Mouse (Mus musculus) CH12.LX (cell line): ENCODE data around the gene Kctd3. TPM values are rescaled to one million over a fixed set of nuclear protein-coding genes. Genes with fewer than 3 reads are reported as not detected.

Source experiments
- DNase-seq: peaks from one replicate; pipeline ENCODE4 v3.0.0-alpha.2; 2013; ENCODE audit errors: extremely low read depth
- H3K27ac ChIP-seq: 2 replicates; pipeline ENCODE4 v1.5.1; 2012; ENCODE audit warnings: low read depth, mild to moderate bottlenecking, control low read depth, moderate library complexity; ENCODE audit not compliant: insufficient read depth
- H3K27me3 ChIP-seq: replicated peaks from 2 replicates; pipeline ENCODE3; 2012; ENCODE audit warnings: inconsistent platforms
- H3K36me3 ChIP-seq, 2 experiments: replicated peaks in 1 of 2; 2 replicates each; pipeline versions ENCODE3 to v1.6.1; 2012; ENCODE audit warnings: inconsistent platforms in 1 of 2, low read length in 1 of 2, mild to moderate bottlenecking in 1 of 2, mixed read lengths in 1 of 2, moderate library complexity in 1 of 2; ENCODE audit not compliant: control insufficient read depth in 1 of 2, insufficient read depth in 1 of 2
- H3K4me1 ChIP-seq, 2 experiments: 2 replicates each; pipeline ENCODE4 v1.6.1; 2012; ENCODE audit warnings: inconsistent platforms in 1 of 2, moderate library complexity in 1 of 2; ENCODE audit not compliant: insufficient read depth in 2 of 2, control insufficient read depth in 1 of 2
- H3K4me2 ChIP-seq: 2 replicates; pipeline ENCODE4 v1.6.1; 2012; ENCODE audit warnings: low read depth, mild to moderate bottlenecking, control low read depth; ENCODE audit not compliant: poor library complexity, insufficient read depth, severe bottlenecking
- H3K4me3 ChIP-seq, 3 experiments: fragments of 150-350 bp in 1 of 3; sonication (generic) in 1 of 3; replicated peaks in 1 of 3; 2 replicates each; pipeline versions ENCODE3 to v1.5.1; 2011 to 2012; ENCODE audit warnings: low read depth in 2 of 3, low read length in 2 of 3, mild to moderate bottlenecking in 2 of 3, moderate library complexity in 2 of 3, control low read depth in 1 of 3, improper control_type of control experiment in 1 of 3, inconsistent platforms in 1 of 3, mixed read lengths in 1 of 3; ENCODE audit not compliant: poor library complexity in 1 of 3
- H3K79me2 ChIP-seq: replicated peaks from 2 replicates; pipeline ENCODE4 v1.6.1; 2012; ENCODE audit warnings: mild to moderate bottlenecking, moderate library complexity; ENCODE audit not compliant: control insufficient read depth, poor library complexity, insufficient read depth, severe bottlenecking; ENCODE audit errors: extremely low read depth
- H3K9ac ChIP-seq: 2 replicates; pipeline ENCODE4 v1.6.1; 2012; ENCODE audit warnings: low read depth, mild to moderate bottlenecking, control low read depth, moderate library complexity; ENCODE audit not compliant: insufficient read depth
- H3K9me3 ChIP-seq: replicated peaks from 2 replicates; pipeline ENCODE3; 2012; ENCODE audit warnings: low read length, inconsistent platforms, mixed read lengths
- BHLHE40 ChIP-seq: IDR thresholded peaks from 2 replicates; pipeline ENCODE4 v1.6.1; 2011; ENCODE audit warnings: mild to moderate bottlenecking, low read depth, low read length, improper control_type of control experiment
- CHD2 ChIP-seq: IDR thresholded peaks from 2 replicates; pipeline ENCODE4 v1.6.1; 2011; ENCODE audit warnings: low read length, improper control_type of control experiment
- CTCF ChIP-seq, 2 experiments: IDR thresholded peaks in 1 of 2; conservative IDR thresholded peaks in 1 of 2; 2 replicates each; pipeline ENCODE4 v1.5.1; 2011 to 2012; ENCODE audit warnings: low read depth in 2 of 2, low read length in 2 of 2, improper control_type of control experiment in 1 of 2, inconsistent platforms in 1 of 2, mild to moderate bottlenecking in 1 of 2, moderate library complexity in 1 of 2
- ELF1 ChIP-seq: IDR thresholded peaks from 2 replicates; pipeline ENCODE4 v1.6.1; 2014; ENCODE audit warnings: low read depth, mild to moderate bottlenecking, inconsistent platforms, low read length, improper control_type of control experiment
- EP300 ChIP-seq: IDR thresholded peaks from 2 replicates; pipeline ENCODE4 v1.6.1; 2011; ENCODE audit warnings: low read length, improper control_type of control experiment
- ETS1 ChIP-seq: conservative IDR thresholded peaks from 2 replicates; pipeline ENCODE4 v1.6.1; 2012; ENCODE audit warnings: low read depth, mild to moderate bottlenecking, inconsistent platforms, low read length, improper control_type of control experiment, moderate library complexity
- GABPA ChIP-seq: IDR thresholded peaks from 2 replicates; pipeline ENCODE4 v1.6.1; 2012; ENCODE audit warnings: low read depth, low read length, improper control_type of control experiment, inconsistent platforms; ENCODE audit not compliant: insufficient replicate concordance
- IRF4 ChIP-seq: IDR thresholded peaks from 2 replicates; pipeline ENCODE4 v1.6.1; 2014; ENCODE audit warnings: low read depth, mild to moderate bottlenecking, inconsistent platforms, low read length, improper control_type of control experiment
- JUN ChIP-seq: IDR thresholded peaks from 2 replicates; pipeline ENCODE4 v1.6.1; 2011; ENCODE audit warnings: low read depth, mild to moderate bottlenecking, low read length, improper control_type of control experiment, moderate library complexity; ENCODE audit not compliant: insufficient read depth
- JUND ChIP-seq: conservative IDR thresholded peaks from 2 replicates; pipeline ENCODE4 v1.6.1; 2011; ENCODE audit warnings: low read depth, low read length, improper control_type of control experiment
- KAT2A ChIP-seq: IDR thresholded peaks from 2 replicates; pipeline ENCODE4 v1.6.1; 2012; ENCODE audit warnings: low read length, improper control_type of control experiment, inconsistent platforms; ENCODE audit not compliant: insufficient replicate concordance
- MAFK ChIP-seq: IDR thresholded peaks from 2 replicates; pipeline ENCODE4 v1.6.1; 2011; ENCODE audit warnings: low read length, improper control_type of control experiment; ENCODE audit not compliant: insufficient replicate concordance
- MAZ ChIP-seq: IDR thresholded peaks from 2 replicates; pipeline ENCODE4 v1.6.1; 2012; ENCODE audit warnings: low read depth, mild to moderate bottlenecking, inconsistent platforms, low read length, improper control_type of control experiment, moderate library complexity
- MEF2A ChIP-seq: IDR thresholded peaks from 2 replicates; pipeline ENCODE4 v1.6.1; 2014; ENCODE audit warnings: low read depth, mild to moderate bottlenecking, inconsistent platforms, low read length, improper control_type of control experiment, borderline replicate concordance
- MYC ChIP-seq: IDR thresholded peaks from 2 replicates; pipeline ENCODE4 v1.6.1; 2011; ENCODE audit warnings: low read depth, mild to moderate bottlenecking, improper control_type of control experiment, low read length
- NRF1 ChIP-seq: IDR thresholded peaks from 2 replicates; pipeline ENCODE4 v1.6.1; 2014; ENCODE audit warnings: low read depth, mild to moderate bottlenecking, inconsistent platforms, low read length, improper control_type of control experiment, moderate library complexity
- PAX5 ChIP-seq: IDR thresholded peaks from 2 replicates; pipeline ENCODE4 v1.6.1; 2012; ENCODE audit warnings: low read length, inconsistent platforms, mixed read lengths
- POLR2A ChIP-seq: IDR thresholded peaks from 2 replicates; pipeline ENCODE4 v1.6.1; 2011; ENCODE audit warnings: low read depth, mild to moderate bottlenecking, improper control_type of control experiment, low read length
- POLR2AphosphoS2 ChIP-seq: IDR thresholded peaks from 2 replicates; pipeline ENCODE4 v1.6.1; 2011; ENCODE audit warnings: low read depth, low read length, improper control_type of control experiment
- RAD21 ChIP-seq: IDR thresholded peaks from 2 replicates; pipeline ENCODE4 v1.6.1; 2011; ENCODE audit warnings: low read depth, mild to moderate bottlenecking, low read length, improper control_type of control experiment, moderate library complexity
- RCOR1 ChIP-seq: conservative IDR thresholded peaks from 2 replicates; pipeline ENCODE4 v1.6.1; 2012; ENCODE audit warnings: low read depth, mild to moderate bottlenecking, inconsistent platforms, low read length, improper control_type of control experiment
- SIN3A ChIP-seq: IDR thresholded peaks from 2 replicates; pipeline ENCODE4 v1.6.1; 2012; ENCODE audit warnings: low read length, improper control_type of control experiment, inconsistent platforms
- TBP ChIP-seq: conservative IDR thresholded peaks from 2 replicates; pipeline ENCODE4 v1.6.1; 2011; ENCODE audit warnings: low read depth, low read length, improper control_type of control experiment
- TCF12 ChIP-seq: IDR thresholded peaks from 2 replicates; pipeline ENCODE4 v1.6.1; 2014; ENCODE audit warnings: low read depth, mild to moderate bottlenecking, inconsistent platforms, low read length, improper control_type of control experiment
- UBTF ChIP-seq: IDR thresholded peaks from 2 replicates; pipeline ENCODE4 v1.6.1; 2012; ENCODE audit warnings: low read depth, mild to moderate bottlenecking, inconsistent platforms, low read length, improper control_type of control experiment, moderate library complexity
- USF1 ChIP-seq: IDR thresholded peaks from 2 replicates; pipeline ENCODE4 v1.6.1; 2014; ENCODE audit warnings: low read depth, mild to moderate bottlenecking, inconsistent platforms, low read length, improper control_type of control experiment
- USF2 ChIP-seq: conservative IDR thresholded peaks from 2 replicates; pipeline ENCODE4 v1.6.1; 2011; ENCODE audit warnings: low read depth, low read length, improper control_type of control experiment
- ZC3H11A ChIP-seq: IDR thresholded peaks from 2 replicates; pipeline ENCODE4 v1.6.1; 2012; ENCODE audit warnings: low read depth, mild to moderate bottlenecking, inconsistent platforms, low read length, improper control_type of control experiment
- ZKSCAN1 ChIP-seq: IDR thresholded peaks from 2 replicates; pipeline ENCODE4 v1.6.1; 2012; ENCODE audit warnings: low read depth, inconsistent platforms, low read length, improper control_type of control experiment, borderline replicate concordance
- ZMIZ1 ChIP-seq: IDR thresholded peaks from 2 replicates; pipeline ENCODE4 v1.6.1; 2012; ENCODE audit warnings: low read depth, mild to moderate bottlenecking, inconsistent platforms, low read length, improper control_type of control experiment
- ZNF384 ChIP-seq: IDR thresholded peaks from 2 replicates; pipeline ENCODE4 v1.6.1; 2012; ENCODE audit warnings: low read depth, low read length, improper control_type of control experiment, inconsistent platforms
- dilution Hi-C: fragments of 300-500 bp; cut with MboI; formaldehyde crosslinking; loops from 2 replicates; pipeline ENCODE4 v1.14.3; 2020; ENCODE audit warnings: low sequenced_read_pairs; ENCODE audit not compliant: extremely low pct_unique_long_range_greater_than_20kb, extremely low pct_ligation_motif_present
- in situ Hi-C: fragments of 300-500 bp; cut with MboI; formaldehyde crosslinking; loops from 3 replicates; pipeline ENCODE4 v1.14.3; 2019; ENCODE audit warnings: low sequenced_read_pairs, low pct_ligation_motif_present, low pct_unique_long_range_greater_than_20kb, mixed read lengths
- polyA plus RNA-seq: library from polyadenylated mRNA; unstranded; fragments of >175 nt; gene quantifications from 2 replicates; pipeline ENCODE4 v1.2.1, GENCODE M21; 2012; ENCODE audit warnings: low read depth; ENCODE audit not compliant: insufficient read length
- total RNA-seq, 2 experiments: library from RNA; depleted of rRNA; stranded (reverse); fragments of 300-350 nt in 1 of 2; fragments of >200 nt in 1 of 2; gene quantifications; 2 replicates each; pipeline ENCODE4 v1.2.3; 2012 to 2014

The Kctd3 gene
- total and polyA plus RNA-seq, 3 experiments = 8.9 to 18.0 (median 15.4) TPM

GRCm38 (mm10) chr1:189047918-189048317, 40.3 kb upstream of the Kctd3 start:
- in situ Hi-C loops = no loop called here
- H3K4me2 ChIP-seq = no peak overlapping the region
- no peak for TF ChIP-seq KAT2A
- TF ChIP-seq ETS1 = no peak
- no peak for TF ChIP-seq ZKSCAN1
- TF ChIP-seq JUN = no peak
- no peak for TF ChIP-seq IRF4
- TF ChIP-seq BHLHE40 = no peak
- TF ChIP-seq MAFK = no peak
- no peak for TF ChIP-seq ZNF384
- TF ChIP-seq UBTF = no peak
- no peak for TF ChIP-seq RAD21
- TF ChIP-seq MAZ = no peak
- TF ChIP-seq CHD2 = no peak
- no peak for TF ChIP-seq MEF2A
- TF ChIP-seq TBP = no peak
- TF ChIP-seq POLR2A = no peak
- no peak for TF ChIP-seq CTCF (conservative IDR thresholded peaks at IDR 0.05 in 1 of 2, IDR thresholded peaks at IDR 0.05 in 1 of 2; ENCODE audit: low read depth in 2 of 2, low read length in 2 of 2)
- no peaks in the 10 kb centered on the region for H3K27me3 ChIP-seq
- H3K9me3 ChIP-seq = no peaks in the 10 kb centered on the region
- peaks cover 7 to 22% of the 10 kb centered on the region in 2 experiments; a peak in 3 of 4 replicates for H3K4me1 ChIP-seq
- no peaks in the 10 kb centered on the region for H3K36me3 ChIP-seq
- dilution Hi-C loops = no loop called here
- no peak overlapping the region for H3K4me3 ChIP-seq
- H3K9ac ChIP-seq = no peak overlapping the region
- no peak for DNase-seq
- H3K27ac ChIP-seq = no peak overlapping the region
- no peaks in the 10 kb centered on the region for H3K79me2 ChIP-seq

DNA sequence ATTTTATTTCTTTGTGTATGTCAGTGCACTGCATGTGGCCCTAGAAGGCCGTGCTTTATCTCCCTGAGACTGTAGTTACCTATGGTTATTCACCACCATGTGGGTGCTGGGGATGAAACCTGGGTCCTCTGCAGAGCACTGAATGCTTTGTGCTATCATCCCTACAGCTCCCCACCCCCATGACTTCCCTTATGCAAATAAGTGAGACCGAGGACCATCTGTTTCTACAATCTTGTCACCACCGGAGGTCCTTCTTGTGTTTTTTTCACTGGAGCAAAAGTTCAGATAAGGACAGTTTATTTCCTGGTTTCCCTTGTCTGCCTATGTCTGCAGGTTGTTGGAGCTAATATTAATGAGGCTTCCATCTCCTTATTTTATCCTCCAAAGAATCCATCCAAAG, 39.2 kb upstream of the Kctd3 start:
- H3K4me3 ChIP-seq = no peak overlapping the region
- H3K27me3 ChIP-seq = no peaks in the 10 kb centered on the region
- peak overlapping the region; percentile 24; the same call in 1 of the 2 replicates for H3K4me2 ChIP-seq
- DNase-seq = peak; percentile 66
- no peak overlapping the region for H3K9ac ChIP-seq
- no peaks in the 10 kb centered on the region for H3K79me2 ChIP-seq
- dilution Hi-C loops (no loop called here), in situ Hi-C loops (no loop called here)
- H3K27ac ChIP-seq = no peak overlapping the region
- no peaks in the 10 kb centered on the region for H3K36me3 ChIP-seq
- no peaks in the 10 kb centered on the region for H3K9me3 ChIP-seq
- H3K4me1 ChIP-seq = peaks cover 7 to 22% of the 10 kb centered on the region in 2 experiments; a peak in 3 of 4 replicates
- TF ChIP-seq ETS1 (peak; percentile 39; the same call in 1 of the 2 replicates), BHLHE40 (peak; percentile 34; the same call in 1 of the 2 replicates), CTCF (conservative IDR thresholded peaks at IDR 0.05 in 1 of 2, IDR thresholded peaks at IDR 0.05 in 1 of 2; ENCODE audit: low read depth in 2 of 2, low read length in 2 of 2) (no peak), ZMIZ1 (no peak), MAZ (no peak), USF2 (no peak), SIN3A (no peak), USF1 (no peak), POLR2AphosphoS2 (no peak), EP300 (peak; percentile 48), MYC (0 out of 2 replicates have a peak, but pooled peaks have one; percentile 31), GABPA (no peak), NRF1 (no peak), TBP (no peak), TCF12 (peak; percentile 35; the same call in 1 of the 2 replicates), ZNF384 (peak; percentile 30; the same call in 1 of the 2 replicates), JUND (no peak), ZKSCAN1 (no peak), IRF4 (no peak), MAFK (no peak), ZC3H11A (no peak), RCOR1 (0 out of 2 replicates have a peak, but pooled peaks have one; percentile 44), PAX5 (no peak), ELF1 (peak; percentile 35; the same call in 1 of the 2 replicates), JUN (no peak), MEF2A (no peak)
